Mouse (Mus musculus) midbrain, embryonic 16.5 days (tissue): ENCODE measurements around the gene Amh. TPM values are rescaled to one million over a fixed set of nuclear protein-coding genes. Genes with fewer than 3 reads are reported as not detected.

Experiments
- ATAC-seq: fragments of 200-750 bp; cut with Nextera tagmentation; 2 replicates; pipeline ENCODE4 v1.8.0; 2017; ENCODE audit warnings: moderate TSS enrichment
- H3K27ac ChIP-seq: fragments of 300-500 bp; sonication (generic); 2 replicates; pipeline ENCODE4 v1.5.1; 2014; ENCODE audit warnings: mild to moderate bottlenecking, low read length, mixed read lengths
- H3K27me3 ChIP-seq: fragments of 300-500 bp; sonication (generic); 2 replicates; pipeline ENCODE4 v1.6.1; 2014; ENCODE audit warnings: low read depth, low read length, mixed read lengths; ENCODE audit not compliant: control insufficient read depth, insufficient read depth
- H3K36me3 ChIP-seq: fragments of 300-500 bp; sonication (generic); 2 replicates; pipeline ENCODE4 v1.6.1; 2014; ENCODE audit warnings: mild to moderate bottlenecking, low read length, moderate library complexity, mixed read lengths; ENCODE audit not compliant: control insufficient read depth, insufficient read depth
- H3K4me1 ChIP-seq: fragments of 300-500 bp; sonication (generic); 2 replicates; pipeline ENCODE4 v1.6.1; 2014; ENCODE audit warnings: mild to moderate bottlenecking, low read length, mixed read lengths; ENCODE audit not compliant: control insufficient read depth, insufficient read depth
- H3K4me2 ChIP-seq: fragments of 300-500 bp; sonication (generic); 2 replicates; pipeline ENCODE4 v1.6.1; 2014; ENCODE audit warnings: mild to moderate bottlenecking, low read length, mixed read lengths
- H3K4me3 ChIP-seq: fragments of 300-500 bp; sonication (generic); 2 replicates; pipeline ENCODE4 v1.5.1; 2014; ENCODE audit warnings: low read depth, mild to moderate bottlenecking, low read length, moderate library complexity, mixed read lengths
- H3K9ac ChIP-seq: fragments of 300-500 bp; sonication (generic); 2 replicates; pipeline ENCODE4 v1.6.1; 2014; ENCODE audit warnings: low read depth, low read length, mixed read lengths
- H3K9me3 ChIP-seq: fragments of 300-500 bp; sonication (generic); replicated peaks from 2 replicates; pipeline ENCODE4 v1.6.1; 2014; ENCODE audit warnings: mild to moderate bottlenecking, low read length, mixed read lengths; ENCODE audit not compliant: control insufficient read depth, poor library complexity, severe bottlenecking
- WGBS: fragments of 180-500 bp; shearing (Covaris S2); extraction: QIAGEN DNeasy Blood & Tissue Kit; methylation state at CpG from one replicate; pipeline ENCODE4 v1.1.7; 2014; 5-methylcytosine and 5-hydroxymethylcytosine counted together
- polyA plus RNA-seq: library from polyadenylated mRNA; unstranded; fragments of >200 nt; fragmentation: Nextera tagmentation; extraction: Ambion mirVana; gene quantifications from 2 replicates; pipeline ENCODE4 v1.2.1, GENCODE M21; 2015

The Amh gene
- polyA plus RNA-seq, 1 experiment from 2014 or later, result not detected

DNA sequence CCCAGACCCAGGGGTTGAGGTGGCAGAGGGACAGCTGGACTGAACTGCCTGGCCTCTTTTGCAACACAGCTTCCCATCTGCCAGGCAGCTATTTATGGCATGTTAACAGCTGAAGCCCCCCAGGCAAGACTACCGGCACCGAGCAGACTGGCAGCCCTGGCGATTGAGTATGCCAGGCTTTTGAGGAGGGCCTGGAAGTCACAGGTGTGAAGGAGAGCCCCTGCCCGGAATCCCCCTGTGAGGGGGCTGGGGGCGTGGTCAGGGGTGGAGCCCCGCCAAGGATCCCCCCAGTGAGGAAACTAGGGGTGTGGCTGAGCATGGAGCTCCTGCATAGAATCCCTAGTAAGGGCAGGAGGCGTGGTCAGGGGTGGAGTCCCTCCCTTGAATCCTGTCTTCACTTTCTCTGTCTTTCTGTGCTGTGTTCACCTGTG is 31.9 kb downstream of the Amh start:
- Histone ChIP-seq H3K4me2 (no peak overlapping the region), H3K4me3 (no peak overlapping the region), H3K9ac (no peak overlapping the region), H3K36me3 (peaks cover 11% of the 10 kb centered on the region), H3K4me1 (no peaks in the 10 kb centered on the region), H3K27me3 (peaks cover 22% of the 10 kb centered on the region), H3K27ac (no peak overlapping the region), H3K9me3 (no peaks in the 10 kb centered on the region)
- 44% methylated on average over 7 of the region's 7 CpGs for WGBS
- no peak for ATAC-seq

- ATAC-seq, result no peak
- H3K9me3 ChIP-seq, result no peaks in the 10 kb centered on the region
- H3K27ac ChIP-seq, result no peak overlapping the region
- no peak overlapping the region for H3K4me3 ChIP-seq
- 10% methylated on average over 2 of the region's 2 CpGs for WGBS
- peaks cover 11% of the 10 kb centered on the region for H3K36me3 ChIP-seq
- no peak overlapping the region for H3K4me2 ChIP-seq
- no peak overlapping the region for H3K9ac ChIP-seq
- peaks cover 27% of the 10 kb centered on the region for H3K27me3 ChIP-seq
- no peaks in the 10 kb centered on the region for H3K4me1 ChIP-seq
These were observed 32.8 kb downstream of the Amh start for GRCm38 (mm10) chr10:80837827-80838226.

GRCm38 (mm10) chr10:80838346-80838912 is 33.4 kb downstream of the Amh start:
- Histone ChIP-seq H3K4me1 (no peaks in the 10 kb centered on the region; the same call in 1 of the 2 replicates), H3K9ac (no peak overlapping the region), H3K27me3 (peaks cover 31% of the 10 kb centered on the region), H3K4me2 (no peak overlapping the region), H3K27ac (no peak overlapping the region), H3K36me3 (peaks cover 11% of the 10 kb centered on the region), H3K9me3 (no peaks in the 10 kb centered on the region), H3K4me3 (no peak overlapping the region)
- no peak for ATAC-seq
- WGBS, result 53% methylated on average over 2 of the region's 2 CpGs

GRCm38 (mm10) chr10:80839848-80840247 is 34.8 kb downstream of the Amh start:
- 55% methylated on average over 6 of the region's 6 CpGs for WGBS
- Histone ChIP-seq H3K4me2 (no peak overlapping the region), H3K9me3 (no peaks in the 10 kb centered on the region), H3K27me3 (peaks cover 32% of the 10 kb centered on the region), H3K4me3 (no peak overlapping the region), H3K36me3 (peaks cover 4% of the 10 kb centered on the region; the same call in 1 of the 2 replicates), H3K4me1 (peaks cover 6% of the 10 kb centered on the region; the same call in 1 of the 2 replicates), H3K9ac (no peak overlapping the region), H3K27ac (no peak overlapping the region)
- no peak for ATAC-seq

DNA sequence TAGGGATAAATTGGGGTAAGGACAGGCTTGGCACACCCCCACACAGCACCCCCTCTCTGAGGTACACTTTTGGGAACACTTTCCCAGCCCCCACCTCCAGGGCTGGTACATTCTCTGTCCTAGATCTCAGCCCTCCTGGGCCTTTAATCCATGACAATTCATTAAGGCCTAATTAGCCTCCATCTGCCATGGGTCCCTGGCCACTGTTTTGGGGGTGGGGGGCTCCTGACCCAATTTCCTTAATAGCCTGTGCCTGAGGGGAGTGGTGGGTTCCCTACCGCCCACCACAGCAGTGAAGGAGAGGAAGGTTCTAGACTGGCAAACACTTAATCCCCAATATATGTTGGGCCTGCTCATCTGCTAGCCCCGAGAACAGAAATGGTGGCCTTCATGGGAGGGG is 36.6 kb downstream of the Amh start:
- WGBS, result 83% methylated on average over 2 of the region's 2 CpGs
- peaks cover 27% of the 10 kb centered on the region for H3K27me3 ChIP-seq
- no peaks in the 10 kb centered on the region for H3K9me3 ChIP-seq
- H3K4me3 ChIP-seq, result no peak overlapping the region
- no peak overlapping the region for H3K4me2 ChIP-seq
- ATAC-seq, result no peak
- H3K36me3 ChIP-seq, result no peaks in the 10 kb centered on the region
- no peak overlapping the region for H3K9ac ChIP-seq
- peaks cover 6% of the 10 kb centered on the region; the same call in 1 of the 2 replicates for H3K4me1 ChIP-seq
- H3K27ac ChIP-seq, result no peak overlapping the region

DNA sequence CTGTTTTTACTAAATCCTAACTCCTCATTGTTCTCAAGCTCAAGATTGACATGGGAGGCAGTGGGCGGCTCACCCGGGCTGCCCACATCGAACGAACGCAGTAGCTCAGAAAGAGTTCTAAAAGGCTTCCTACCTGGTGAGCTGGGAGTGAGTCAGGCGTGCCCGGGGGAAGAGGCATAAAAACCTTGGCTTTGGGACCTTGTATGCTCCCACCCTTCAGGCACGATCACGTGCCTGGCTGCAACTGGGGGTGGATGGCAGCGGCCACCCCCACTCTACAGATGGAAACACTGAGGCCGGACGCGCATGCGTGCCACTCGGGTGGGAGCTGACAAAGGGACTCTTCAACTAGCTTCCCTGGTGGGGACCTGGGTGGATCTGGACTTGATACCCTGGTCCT is 37.3 kb downstream of the Amh start:
- no peaks in the 10 kb centered on the region for H3K36me3 ChIP-seq
- ATAC-seq, result no peak
- H3K27me3 ChIP-seq, result peaks cover 25% of the 10 kb centered on the region
- H3K4me1 ChIP-seq, result peaks cover 6% of the 10 kb centered on the region; the same call in 1 of the 2 replicates
- H3K27ac ChIP-seq, result no peak overlapping the region
- H3K9me3 ChIP-seq, result no peaks in the 10 kb centered on the region
- WGBS, result 82% methylated on average over 15 of the region's 15 CpGs
- H3K4me3 ChIP-seq, result no peak overlapping the region
- no peak overlapping the region for H3K4me2 ChIP-seq
- H3K9ac ChIP-seq, result no peak overlapping the region

DNA sequence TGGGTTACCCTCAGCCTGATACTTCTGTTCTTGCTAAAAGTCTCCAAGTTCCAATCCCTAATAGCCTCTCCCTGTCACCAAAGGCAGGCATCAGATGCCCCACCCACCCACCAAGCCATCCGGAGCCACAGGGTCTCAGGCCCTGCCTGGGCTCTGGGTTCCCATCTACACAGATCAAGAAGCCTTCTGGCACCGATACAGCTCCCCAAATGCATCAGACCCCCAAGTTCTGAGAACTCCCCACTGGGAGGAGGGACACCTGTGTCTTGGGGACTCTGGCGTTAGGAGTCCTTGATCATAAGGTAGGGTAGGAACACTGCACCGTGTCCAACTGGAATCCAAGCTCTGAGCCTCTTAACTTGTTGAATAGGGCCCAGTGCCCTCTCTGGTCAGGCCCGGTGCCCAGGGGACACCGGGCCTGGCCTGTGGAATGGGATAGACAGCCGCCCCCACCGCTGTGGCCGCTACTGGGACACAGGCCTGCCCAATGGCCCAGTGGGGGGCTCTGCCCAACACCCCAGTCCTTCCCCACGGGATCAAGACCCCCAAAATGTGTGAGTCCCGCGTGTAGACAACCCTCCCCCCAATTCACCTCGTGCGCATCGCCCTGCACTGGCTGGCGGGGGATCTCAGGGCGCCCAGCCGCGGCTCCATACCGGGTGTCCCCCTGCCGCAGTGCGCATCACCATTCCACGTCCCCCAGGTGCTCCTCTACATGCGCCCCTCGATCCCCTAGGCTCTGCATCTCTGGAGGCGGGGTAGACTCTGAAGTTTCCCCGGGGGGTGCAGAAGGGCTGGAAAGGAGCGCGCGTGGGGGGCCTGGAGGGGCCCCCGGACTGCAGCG is 38.3 kb downstream of the Amh start:
- Histone ChIP-seq H3K27ac (no peak overlapping the region), H3K4me2 (peak overlapping the region; percentile 87), H3K9ac (peak overlapping the region; percentile 82), H3K4me1 (peaks cover 6% of the 10 kb centered on the region; the same call in 1 of the 2 replicates), H3K9me3 (no peaks in the 10 kb centered on the region), H3K4me3 (peak overlapping the region; percentile 69), H3K36me3 (no peaks in the 10 kb centered on the region), H3K27me3 (peaks cover 25% of the 10 kb centered on the region)
- 8% methylated on average over 32 of the region's 32 CpGs for WGBS
- ATAC-seq, result peak; percentile 33

DNA sequence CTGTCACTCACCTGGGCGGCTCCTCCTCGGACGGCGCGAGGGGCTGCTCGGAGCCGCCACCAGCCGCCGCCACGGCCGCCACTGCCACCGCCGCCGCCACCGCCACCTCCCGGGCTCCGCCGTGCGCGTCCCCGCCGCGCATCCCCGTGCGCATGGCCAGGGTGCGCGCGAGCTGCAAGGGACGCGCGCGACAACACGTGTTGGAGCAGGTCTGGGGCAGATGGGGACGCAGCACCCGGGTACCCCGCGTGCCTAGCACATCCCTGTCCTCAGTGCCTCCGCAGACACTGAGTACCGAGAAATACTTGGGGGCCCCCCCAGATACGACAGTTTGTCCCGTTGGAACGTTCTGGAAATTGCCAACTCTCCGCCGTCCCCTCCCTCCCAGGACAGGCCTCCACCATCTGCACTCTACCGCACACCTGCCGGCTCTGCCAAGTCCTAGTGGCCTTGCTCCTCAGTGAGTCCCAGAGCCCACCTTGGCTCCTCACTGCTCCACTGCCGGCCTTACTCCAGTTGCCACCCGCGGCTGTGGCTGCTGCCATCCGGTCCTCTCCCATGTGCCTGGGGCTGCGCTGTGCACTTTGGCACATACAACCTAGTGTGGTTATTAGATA is 39.0 kb downstream of the Amh start, which contains the start of gene Lingo3:
Gene Lingo3, minus strand, starts transcription at position 109 of the 617 bp plus-strand sequence.
- 5% methylated on average over 42 of the region's 51 CpGs for WGBS
- no peak within 1 kb of the TSS for H3K27ac ChIP-seq
- no peaks in the 10 kb centered on the region for H3K36me3 ChIP-seq
- peaks cover 6% of the 10 kb centered on the region; the same call in 1 of the 2 replicates for H3K4me1 ChIP-seq
- peak within 1 kb of the TSS; percentile 82 for H3K9ac ChIP-seq
- H3K4me2 ChIP-seq, result peak within 1 kb of the TSS; percentile 87
- peak within 1 kb of the TSS; percentile 69 for H3K4me3 ChIP-seq
- peak; percentile 58 for ATAC-seq
- H3K27me3 ChIP-seq, result peaks cover 25% of the 10 kb centered on the region
- H3K9me3 ChIP-seq, result no peaks in the 10 kb centered on the region
